Mouse (Mus musculus) brain, embryonic 14.5 days (tissue): Measurements from ENCODE around the gene Kpna1.

ENCODE experiments used
- CTCF ChIP-seq: fragments of 200-500 bp; IDR thresholded peaks from 2 replicates; pipeline ENCODE4 v1.5.1; 2012; ENCODE audit warnings: inconsistent platforms, mild to moderate bottlenecking, moderate library complexity, borderline replicate concordance; ENCODE audit not compliant: insufficient read depth, insufficient read length; ENCODE audit errors: extremely low read depth
- POLR2A ChIP-seq: fragments of 200-500 bp; IDR thresholded peaks from 2 replicates; pipeline ENCODE4 v1.6.1; 2012; ENCODE audit warnings: mild to moderate bottlenecking, inconsistent platforms, borderline replicate concordance; ENCODE audit not compliant: poor library complexity, insufficient read depth, insufficient read length, severe bottlenecking; ENCODE audit errors: extremely low read depth

DNA sequence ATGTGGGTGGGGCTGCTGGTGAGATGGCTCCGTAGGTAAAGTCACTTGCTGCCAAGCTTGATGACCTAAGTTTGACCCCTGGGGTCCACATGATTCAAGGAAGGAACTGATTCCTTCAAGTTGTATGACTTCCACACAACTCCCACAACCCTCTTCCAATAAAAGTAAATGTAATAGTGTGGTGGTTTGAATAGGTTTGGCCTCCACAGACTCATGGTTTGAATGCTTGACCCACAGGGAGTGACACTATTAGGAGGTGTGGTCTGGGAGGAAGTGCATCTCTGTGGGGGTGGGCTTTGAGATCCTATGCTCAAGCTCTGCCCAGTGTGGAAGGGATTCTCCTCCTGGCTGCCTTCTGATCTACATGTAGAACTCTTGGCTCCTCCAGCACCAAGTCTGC is 4.5 kb upstream of the Kpna1 start:
- TF ChIP-seq CTCF (no peak), POLR2A (no peak)
